Mouse (Mus musculus) bone marrow macrophage, adult 2 months (primary cell): ENCODE results near the gene Fam189a2. TPM values are rescaled to one million over a fixed set of nuclear protein-coding genes. Genes with fewer than 3 reads are reported as not detected.

Source experiments
- H3K27ac ChIP-seq: 2 replicates; pipeline ENCODE4 v1.5.1; 2012; ENCODE audit warnings: low read depth, low read length; ENCODE audit not compliant: insufficient read depth
- H3K4me1 ChIP-seq: 2 replicates; pipeline ENCODE4 v1.6.1; 2012; ENCODE audit warnings: low read length; ENCODE audit not compliant: control insufficient read depth, insufficient read depth
- H3K4me3 ChIP-seq: 2 replicates; pipeline ENCODE4 v1.5.1; 2012; ENCODE audit warnings: mild to moderate bottlenecking, low read length, moderate library complexity; ENCODE audit not compliant: insufficient read depth
- CTCF ChIP-seq: IDR thresholded peaks from 2 replicates; pipeline ENCODE4 v1.5.1; 2012; ENCODE audit warnings: low read depth, mild to moderate bottlenecking, low read length, moderate library complexity
- POLR2A ChIP-seq: IDR thresholded peaks from 2 replicates; pipeline ENCODE4 v1.6.1; 2012; ENCODE audit warnings: mild to moderate bottlenecking, low read depth, low read length, borderline replicate concordance
- polyA plus RNA-seq: library from polyadenylated mRNA; stranded (reverse); fragments of >200 nt; gene quantifications from 2 replicates; pipeline ENCODE4 v1.2.4, GENCODE M21; 2012; ENCODE audit not compliant: missing spikeins, insufficient read depth, insufficient read length

Gene Fam189a2
- polyA plus RNA-seq, 1 experiment, result not detected

DNA sequence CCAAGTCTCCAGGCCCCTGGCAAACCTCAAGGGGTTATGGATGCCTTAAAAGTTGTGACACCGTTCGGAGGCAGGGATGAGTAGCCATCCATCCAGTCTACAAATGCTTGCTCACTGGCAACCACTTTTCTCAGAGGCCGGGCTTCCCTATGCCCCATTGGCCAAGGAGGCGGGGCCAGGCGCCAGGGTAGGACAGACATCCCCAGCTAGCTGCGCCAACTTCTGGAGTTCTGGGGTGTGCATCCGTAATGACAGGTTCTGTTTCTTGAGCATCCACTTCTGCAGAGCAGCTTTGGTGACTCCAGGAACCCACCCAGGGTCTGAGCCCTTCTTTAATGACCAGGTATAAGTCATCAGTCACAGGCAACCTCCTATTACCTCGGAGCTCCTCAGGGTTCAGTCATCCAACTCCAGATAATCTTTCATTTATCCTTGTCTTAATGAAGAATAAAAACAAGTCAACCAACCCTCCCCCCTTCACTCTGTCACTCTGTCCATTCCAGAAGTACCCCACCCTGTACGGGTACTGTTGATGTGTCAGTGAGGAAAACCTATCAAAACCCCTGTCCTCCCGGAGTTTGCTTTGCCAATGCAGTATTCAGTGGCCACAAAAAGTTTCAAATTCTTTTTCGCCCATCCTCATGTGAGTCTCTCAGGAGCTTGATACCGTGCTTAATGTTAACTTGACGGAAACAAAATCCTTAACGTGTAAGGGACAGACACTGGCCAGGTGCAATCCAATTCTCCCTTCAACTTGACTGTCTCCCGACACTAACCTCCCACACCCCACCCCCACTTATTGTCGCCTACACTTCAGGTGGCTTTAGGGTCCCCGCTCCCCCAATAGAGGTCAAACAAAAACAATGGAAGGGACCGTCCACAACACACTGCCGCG is 956 bp downstream of the Fam189a2 start:
- TF ChIP-seq CTCF, result no peak
- no peak for TF ChIP-seq POLR2A
- no peak overlapping the region for H3K27ac ChIP-seq
- H3K4me1 ChIP-seq, result peaks cover 8% of the 10 kb centered on the region
- H3K4me3 ChIP-seq, result peak overlapping the region; percentile 79

DNA sequence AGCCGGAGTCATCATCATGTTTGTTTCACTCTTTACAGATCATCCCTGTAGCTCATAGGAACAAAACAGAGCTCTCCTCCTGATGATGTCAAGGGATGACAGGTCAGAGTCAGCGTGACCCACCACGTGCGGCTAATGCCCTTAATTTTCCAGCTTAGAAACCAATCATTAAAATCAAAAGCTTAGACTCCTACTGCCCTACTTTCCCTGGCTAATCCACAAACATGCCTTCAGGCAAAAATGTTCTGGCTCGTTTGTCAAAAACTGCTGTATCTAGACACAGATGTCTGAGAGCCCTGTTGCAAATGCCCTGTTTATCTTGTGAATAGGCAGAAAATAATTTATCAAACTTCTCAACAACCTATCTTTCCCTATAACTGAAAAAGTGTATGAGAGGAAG is 4.9 kb downstream of the Fam189a2 start:
- H3K4me3 ChIP-seq, result no peak overlapping the region
- TF ChIP-seq POLR2A (no peak), CTCF (no peak)
- no peak overlapping the region for H3K27ac ChIP-seq
- peaks cover 14% of the 10 kb centered on the region for H3K4me1 ChIP-seq

DNA sequence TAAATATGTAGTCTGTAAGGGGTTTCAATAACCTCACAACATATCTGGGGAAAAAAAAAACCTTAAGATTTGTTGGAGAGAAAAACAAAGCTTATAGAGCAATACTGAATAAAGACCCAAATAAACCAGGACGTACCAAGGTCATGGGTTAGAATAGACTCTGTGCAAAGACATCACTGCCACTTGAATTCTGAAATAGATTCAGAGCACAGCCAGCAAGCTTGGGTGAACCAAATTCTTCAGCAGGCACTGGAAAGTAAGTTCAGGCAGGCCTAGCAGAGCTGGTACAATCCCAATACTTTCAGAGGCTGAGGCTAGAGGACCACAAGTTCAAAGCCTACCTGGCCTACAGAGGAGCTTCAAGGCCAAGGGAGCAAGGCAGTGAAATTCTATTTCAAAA is 6.2 kb downstream of the Fam189a2 start:
- H3K4me3 ChIP-seq, result no peak overlapping the region
- no peak for TF ChIP-seq POLR2A
- TF ChIP-seq CTCF, result no peak
- H3K4me1 ChIP-seq, result peaks cover 10% of the 10 kb centered on the region
- H3K27ac ChIP-seq, result no peak overlapping the region

DNA sequence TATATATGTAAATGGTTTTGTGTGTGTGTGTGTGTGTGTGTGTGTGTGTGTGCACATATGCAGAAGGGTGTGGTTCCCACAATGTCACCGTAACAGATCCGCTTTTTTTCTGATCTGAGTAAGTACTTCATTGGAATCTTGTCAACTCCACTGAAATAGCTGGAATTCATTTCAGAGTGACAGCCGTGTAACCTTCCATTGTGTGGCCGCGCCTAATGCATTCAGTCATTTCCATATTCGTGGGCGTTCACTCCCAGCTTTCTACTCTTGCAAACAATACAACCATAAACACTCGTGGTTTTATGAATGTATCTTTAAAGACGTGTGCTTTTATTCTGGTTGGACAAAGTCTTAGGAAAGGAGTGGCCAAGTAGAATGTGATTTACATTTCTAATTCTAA is 6.7 kb downstream of the Fam189a2 start:
- no peak overlapping the region for H3K4me3 ChIP-seq
- TF ChIP-seq POLR2A (no peak), CTCF (no peak)
- H3K27ac ChIP-seq, result no peak overlapping the region
- H3K4me1 ChIP-seq, result peaks cover 10% of the 10 kb centered on the region

DNA sequence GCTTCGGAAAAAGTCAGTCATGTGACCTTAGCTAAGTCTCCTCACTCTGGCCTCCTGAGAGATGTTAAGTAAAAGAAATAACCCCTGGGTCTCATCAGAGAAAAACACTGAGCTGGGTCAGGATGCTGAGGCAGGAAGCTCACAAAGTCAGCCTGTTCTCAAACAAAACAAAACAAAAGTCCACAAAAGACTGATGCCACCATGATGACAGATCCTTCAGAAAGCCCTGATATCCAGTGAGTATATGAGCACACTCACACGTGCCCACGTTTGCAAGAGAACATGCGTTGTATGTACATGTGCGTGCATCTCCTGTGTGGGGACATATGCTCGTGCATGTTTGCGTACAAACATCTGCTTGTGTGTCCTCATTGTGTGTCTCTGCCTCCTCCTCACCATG is 7.5 kb downstream of the Fam189a2 start:
- TF ChIP-seq CTCF (no peak), POLR2A (no peak)
- H3K27ac ChIP-seq, result no peak overlapping the region
- H3K4me3 ChIP-seq, result no peak overlapping the region
- peaks cover 18% of the 10 kb centered on the region for H3K4me1 ChIP-seq

DNA sequence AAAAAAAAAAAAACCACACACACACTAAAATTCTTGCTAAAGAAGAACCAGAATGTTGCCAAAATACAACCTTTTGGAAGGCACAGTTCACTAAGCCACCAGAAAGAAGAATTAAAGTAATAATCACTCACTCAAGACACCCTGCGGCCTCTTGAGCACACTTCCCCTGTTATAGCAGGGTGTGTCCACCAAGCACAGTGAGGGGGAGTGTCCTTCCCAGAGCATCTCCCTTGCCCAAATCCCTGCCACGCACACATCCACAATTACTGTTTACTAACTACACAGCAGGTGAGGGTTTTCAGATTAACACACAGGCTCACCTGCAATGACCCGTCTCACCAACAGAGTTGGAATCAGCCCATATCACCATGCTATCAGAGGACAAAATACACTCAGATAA is 8.0 kb downstream of the Fam189a2 start:
- TF ChIP-seq POLR2A (no peak), CTCF (no peak)
- peaks cover 22% of the 10 kb centered on the region for H3K4me1 ChIP-seq
- H3K27ac ChIP-seq, result no peak overlapping the region
- H3K4me3 ChIP-seq, result no peak overlapping the region

DNA sequence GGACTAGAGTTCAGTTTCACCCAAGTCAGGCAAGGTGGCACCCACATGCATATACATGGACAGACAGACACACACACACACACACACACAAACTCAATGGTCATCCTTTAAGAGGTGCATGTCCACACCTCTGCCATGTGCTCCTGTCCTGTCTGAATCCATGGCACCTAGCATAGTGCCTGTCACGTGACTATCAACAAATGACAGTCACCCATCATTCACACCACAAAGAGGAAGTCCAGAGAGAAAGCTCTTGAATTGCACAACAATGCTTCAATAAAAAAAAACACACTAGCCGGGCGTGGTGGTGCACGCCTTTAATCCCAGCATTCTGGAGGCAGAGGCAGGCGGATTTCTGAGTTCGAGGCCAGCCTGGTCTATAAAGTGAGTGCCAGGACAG is 8.5 kb downstream of the Fam189a2 start:
- no peak overlapping the region for H3K27ac ChIP-seq
- no peak for TF ChIP-seq CTCF
- TF ChIP-seq POLR2A, result no peak
- peaks cover 26% of the 10 kb centered on the region for H3K4me1 ChIP-seq
- no peak overlapping the region for H3K4me3 ChIP-seq

DNA sequence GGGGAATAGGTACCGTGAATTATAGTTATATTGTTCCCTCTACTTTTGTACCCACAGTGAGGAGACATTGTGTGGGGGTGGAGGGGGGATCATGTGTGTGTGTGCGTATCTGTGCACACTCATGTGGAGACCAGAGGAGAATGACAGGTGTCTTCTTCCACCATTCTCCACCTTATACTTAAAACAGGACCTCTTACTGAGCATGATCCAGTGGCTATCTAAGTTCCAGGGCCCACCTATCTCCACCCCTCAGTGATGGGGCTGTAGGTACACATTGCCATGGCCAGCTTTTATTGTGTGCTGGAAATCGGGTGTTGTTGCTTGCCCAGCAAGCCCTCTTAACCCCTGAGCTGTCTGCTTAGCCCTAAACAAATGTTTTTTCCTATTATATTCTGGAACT is 10.1 kb downstream of the Fam189a2 start:
- Histone ChIP-seq H3K4me1 (peaks cover 32% of the 10 kb centered on the region), H3K27ac (no peak overlapping the region), H3K4me3 (no peak overlapping the region)
- TF ChIP-seq POLR2A (no peak), CTCF (no peak)

DNA sequence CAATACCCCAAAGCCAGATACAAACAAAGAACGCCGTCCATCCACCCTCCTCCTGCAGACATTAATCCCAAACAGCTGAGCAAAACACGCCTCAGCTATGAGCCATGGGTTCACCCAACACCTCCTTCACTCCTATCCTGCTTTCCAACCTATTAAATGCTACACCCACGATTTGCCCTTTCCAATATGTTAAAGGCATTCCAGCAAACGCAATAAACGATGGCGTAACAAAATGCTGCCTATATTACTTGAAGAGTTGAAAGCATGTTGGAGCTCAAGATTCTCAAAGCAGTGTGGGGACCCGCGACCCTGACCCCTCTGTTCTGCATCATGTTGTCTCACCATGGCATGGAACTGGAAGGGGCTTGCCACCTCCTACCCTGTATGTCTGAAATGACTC is 11.2 kb downstream of the Fam189a2 start:
- Histone ChIP-seq H3K4me1 (peaks cover 32% of the 10 kb centered on the region), H3K27ac (no peak overlapping the region), H3K4me3 (no peak overlapping the region)
- TF ChIP-seq CTCF, result no peak
- no peak for TF ChIP-seq POLR2A

DNA sequence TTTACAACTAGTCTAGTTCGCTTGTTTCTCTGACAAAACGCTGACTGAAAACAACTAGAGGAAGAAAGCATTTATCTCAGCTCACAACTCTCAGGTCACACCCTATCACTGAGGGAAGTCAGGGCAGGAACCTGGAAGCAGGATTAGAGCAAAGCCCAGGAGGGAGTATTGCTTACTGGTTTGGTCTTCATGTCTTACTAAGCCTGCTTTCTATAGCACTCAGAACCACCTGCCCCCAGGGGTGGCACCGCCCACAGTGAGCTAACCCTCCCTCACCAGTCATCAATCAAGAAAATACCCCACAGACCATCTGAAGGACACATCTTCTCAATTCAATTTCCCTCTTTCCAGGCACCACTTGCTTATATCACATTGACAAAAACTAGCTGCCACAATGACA is 12.4 kb downstream of the Fam189a2 start:
- Histone ChIP-seq H3K27ac (no peak overlapping the region), H3K4me3 (no peak overlapping the region), H3K4me1 (peaks cover 32% of the 10 kb centered on the region)
- TF ChIP-seq POLR2A, result no peak
- TF ChIP-seq CTCF, result no peak
